Comparison of ENCODE assay signal across 35 mouse cellular contexts in the genomic region with DNA sequence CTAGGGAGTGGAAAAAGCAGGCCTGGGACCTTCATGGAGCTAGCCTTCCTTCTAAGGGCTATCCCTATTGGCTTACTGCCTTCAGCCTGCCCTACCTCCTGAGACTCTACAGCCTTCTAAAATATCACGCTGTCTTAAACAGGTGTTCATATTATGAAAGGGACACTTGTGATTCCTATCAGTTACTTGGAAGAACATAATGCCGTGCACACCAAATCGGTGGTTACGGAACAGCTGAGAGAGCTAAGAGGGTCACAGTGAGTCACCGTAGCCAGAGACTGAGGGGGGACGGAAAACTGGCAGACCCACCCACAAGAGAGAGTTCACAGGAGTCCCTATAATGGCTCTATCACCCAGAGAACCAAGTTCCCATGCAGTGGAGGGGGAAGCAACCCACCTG. TPM values are rescaled to one million over a fixed set of nuclear protein-coding genes. Genes with fewer than 3 reads are reported as not detected.
DNase-seq lines count a peak whose midpoint lies in the region; ATAC-seq and TF ChIP-seq lines count a peak whose summit lies in the region.
"Had no signal": no experiment of that assay in that cellular context is flagged by ENCODE, and none has a peak within 500 bp of the region (broad histone marks: within the 10 kb centered on the region; RNA-seq: fewer than 3 reads in every experiment).

No protein-coding gene starts in this region.

- H3K4me2 ChIP-seq in intestine, postnatal 0 days (replicated peaks; ENCODE audit: low read depth): no peak overlapping the region
- H3K4me2 ChIP-seq: embryonic facial prominence, embryonic 13.5 days; forebrain, embryonic 12.5 days; heart, embryonic 15.5 days; hindbrain, embryonic 13.5 days; kidney, embryonic 15.5 days; liver, embryonic 11.5 days; midbrain, embryonic 12.5 days; neural tube, embryonic 13.5 days had no signal

- 0 out of 2 replicates have a peak overlapping the region, but pooled peaks have one; percentile 29 for H3K27ac ChIP-seq in heart, embryonic 10.5 days
- H3K27ac ChIP-seq in testis, adult 2 months (ENCODE audit: control insufficient read depth, insufficient read depth, low read depth, low read length): peak overlapping the region; percentile 5; the same call in 1 of the 2 replicates
- peak overlapping the region; percentile 71; the same call in 1 of the 2 replicates for H3K27ac ChIP-seq in intestine, postnatal 0 days (ENCODE audit: low read depth, low read length)
- H3K27ac ChIP-seq: embryonic facial prominence, embryonic 13.5 days; forebrain, embryonic 12.5 days; heart, embryonic 15.5 days; hindbrain, embryonic 13.5 days; kidney, embryonic 15.5 days; midbrain, embryonic 12.5 days; neural tube, embryonic 13.5 days; stomach, postnatal 0 days had no signal

- no peak overlapping the region for H3K9ac ChIP-seq in intestine, postnatal 0 days (ENCODE audit: low read depth, low read length)
- H3K9ac ChIP-seq: embryonic facial prominence, embryonic 13.5 days; forebrain, embryonic 12.5 days; forebrain, postnatal 0 days; heart, embryonic 15.5 days; hindbrain, embryonic 13.5 days; midbrain, embryonic 12.5 days; neural tube, embryonic 13.5 days had no signal

- no peak overlapping the region for H3K4me3 ChIP-seq in heart, embryonic 10.5 days
- no peak overlapping the region for H3K4me3 ChIP-seq in testis, adult 2 months (ENCODE audit: control insufficient read depth, low read depth, low read length)
- H3K4me3 ChIP-seq in intestine, postnatal 0 days (ENCODE audit: low read depth, low read length): no peak overlapping the region
- H3K4me3 ChIP-seq: embryonic facial prominence, embryonic 13.5 days; forebrain, embryonic 12.5 days; heart, embryonic 15.5 days; hindbrain, embryonic 13.5 days; kidney, embryonic 15.5 days; megakaryocyte, embryonic 14.5 days; midbrain, embryonic 12.5 days; neural tube, embryonic 13.5 days had no signal

- TF ChIP-seq CTCF in testis, adult 2 months (IDR thresholded peaks at IDR 0.05; ENCODE audit: control insufficient read depth, insufficient read depth, insufficient replicate concordance, low read depth, low read length): no peak
- TF ChIP-seq CTCF in intestine, postnatal 0 days (IDR thresholded peaks at IDR 0.05; ENCODE audit: low read depth): no peak

- H3K36me3 ChIP-seq in heart, embryonic 10.5 days: no peaks in the 10 kb centered on the region
- H3K36me3 ChIP-seq in testis, adult 2 months (ENCODE audit: control insufficient read depth, insufficient read depth, low read length): no peaks in the 10 kb centered on the region
- peaks cover 15% of the 10 kb centered on the region; the same call in 1 of the 2 replicates for H3K36me3 ChIP-seq in intestine, postnatal 0 days (ENCODE audit: control insufficient read depth, insufficient read depth)
- H3K36me3 ChIP-seq: embryonic facial prominence, embryonic 13.5 days; forebrain, embryonic 12.5 days; heart, embryonic 15.5 days; hindbrain, embryonic 13.5 days; kidney, embryonic 15.5 days; midbrain, embryonic 12.5 days; neural tube, embryonic 13.5 days had no signal

- no peak for DNase-seq in heart, embryonic 10.5 days (ENCODE audit: low spot score)
- no peak for DNase-seq in heart, adult 18-20 months
- no peak for DNase-seq in testis, postnatal 10 days (ENCODE audit: low spot score)
- DNase-seq in left cerebral cortex, postnatal 14 days (ENCODE audit: low spot score in 2 of 2): no peak
- DNase-seq in spleen, adult 12 weeks (ENCODE audit: low spot score): no peak
- DNase-seq: B cell, adult 2 months; cerebellum, adult 11 months; cerebellum, adult 9-11 months; embryo, embryonic 11 days; forebrain, postnatal 0 days; kidney, adult 18-20 months; kidney, postnatal 25 days; left cerebral cortex, postnatal 4 days; lung, postnatal 36 days; right cerebral cortex, postnatal 14 days; spleen, adult 18-20 months; thymus, postnatal 4 days had no signal

- WGBS in heart, embryonic 10.5 days: 83% methylated on average over 6 of the region's 6 CpGs
- WGBS in intestine, postnatal 0 days: 63% methylated on average over 6 of the region's 6 CpGs

- TF ChIP-seq POLR2A in testis, adult 2 months (IDR thresholded peaks at IDR 0.05; ENCODE audit: control insufficient read depth, low read depth, low read length): no peak

- H3K9me3 ChIP-seq in heart, embryonic 10.5 days: no peaks in the 10 kb centered on the region
- H3K9me3 ChIP-seq in intestine, postnatal 0 days (ENCODE audit: control insufficient read depth): no peaks in the 10 kb centered on the region
- H3K9me3 ChIP-seq: embryonic facial prominence, embryonic 13.5 days; forebrain, embryonic 12.5 days; heart, embryonic 15.5 days; hindbrain, embryonic 13.5 days; kidney, embryonic 15.5 days; megakaryocyte, embryonic 14.5 days; midbrain, embryonic 12.5 days; neural tube, embryonic 13.5 days had no signal

- peaks cover 37% of the 10 kb centered on the region for H3K4me1 ChIP-seq in heart, embryonic 10.5 days
- H3K4me1 ChIP-seq in testis, adult 2 months (ENCODE audit: control insufficient read depth, insufficient read depth, low read length): peaks cover 20% of the 10 kb centered on the region
- H3K4me1 ChIP-seq in intestine, postnatal 0 days (replicated peaks; ENCODE audit: control insufficient read depth, insufficient read depth, low read length): peaks cover 28% of the 10 kb centered on the region; the same call in 1 of the 2 replicates
- H3K4me1 ChIP-seq: midbrain, embryonic 12.5 days; neural tube, embryonic 13.5 days had no signal

- H3K27me3 ChIP-seq in heart, embryonic 10.5 days (ENCODE audit: insufficient read depth, poor library complexity, severe bottlenecking): no peaks in the 10 kb centered on the region
- no peaks in the 10 kb centered on the region for H3K27me3 ChIP-seq in testis, adult 2 months (ENCODE audit: control insufficient read depth, insufficient read depth, low read length)
- no peaks in the 10 kb centered on the region for H3K27me3 ChIP-seq in intestine, postnatal 0 days (replicated peaks; ENCODE audit: control insufficient read depth, insufficient read depth, low read length)
- H3K27me3 ChIP-seq: embryonic facial prominence, embryonic 13.5 days; forebrain, embryonic 12.5 days; heart, embryonic 15.5 days; hindbrain, embryonic 13.5 days; kidney, embryonic 15.5 days; megakaryocyte, embryonic 14.5 days; midbrain, embryonic 12.5 days; neural tube, embryonic 13.5 days; Patski had no signal

- intact Hi-C loops in left cerebral cortex, postnatal 14 days (cut with DNase I): no loop called here

- no peak for ATAC-seq in intestine, postnatal 0 days
- ATAC-seq: forebrain, postnatal 0 days; Patski had no signal

RNA-seq across cellular contexts. Expression of gene Anxa11, which starts 24.4 kb away (rescaled TPM):
- polyA plus RNA-seq in heart, embryonic 10.5 days (2016; fragmentation: Nextera tagmentation; extraction: Ambion mirVana): 10.9 and 17.7 TPM in 2 replicates
- total RNA-seq in heart, adult 18-20 months (2021): 10 to 100 TPM; 76.1 to 82.5 TPM
- polyA plus RNA-seq in testis, adult 2 months (2012; rRNA removed): 55.8 and 59.2 TPM in 2 replicates
- 82.3 and 86.7 TPM in 2 replicates for polyA plus RNA-seq in intestine, postnatal 0 days (2015; fragmentation: Nextera tagmentation; extraction: Ambion mirVana)
- 10 to 100 TPM; 14.1 to 14.8 TPM for total RNA-seq in left cerebral cortex, postnatal 14 days (2021)

RNA-seq across cellular contexts. Expression of gene Plac9a, which starts 36.5 kb away (rescaled TPM):
- polyA plus RNA-seq in heart, embryonic 10.5 days (2016; fragmentation: Nextera tagmentation; extraction: Ambion mirVana): 0.21 TPM in 1 of 2 replicates, not detected in the other
- total RNA-seq in heart, adult 18-20 months (2021): 1 to 10 TPM; 2.1 to 2.9 TPM
- polyA plus RNA-seq in testis, adult 2 months (2012; rRNA removed): 1.9 TPM in 2 replicates
- polyA plus RNA-seq in intestine, postnatal 0 days (2015; fragmentation: Nextera tagmentation; extraction: Ambion mirVana): 0.46 and 1.3 TPM in 2 replicates
- not detected for total RNA-seq in left cerebral cortex, postnatal 14 days (2021)
- total RNA-seq: forebrain, postnatal 0 days; layer of hippocampus, adult 18-20 months; MEL; midbrain, postnatal 0 days had no signal
- polyA plus RNA-seq: embryonic facial prominence, embryonic 13.5 days; forebrain, embryonic 12.5 days; forebrain, postnatal 0 days; heart, embryonic 15.5 days; hindbrain, embryonic 13.5 days; liver, embryonic 11.5 days; liver, embryonic 16.5 days; midbrain, embryonic 12.5 days; midbrain, postnatal 0 days; neural tube, embryonic 13.5 days; Patski; thymus, postnatal 0 days had no signal

Comparison
In these comparisons a context has a peak if more than half of its experiments do, and no peak if none do; other contexts are left out.
1. H3K27ac ChIP-seq: peak in every context shown above with its lines; median percentile 71 in intestine, postnatal 0 days; 29 in heart, embryonic 10.5 days; 5 in testis, adult 2 months.